Mouse (Mus musculus): Measurements from ENCODE around the gene Rdx. TPM values are rescaled to one million over a fixed set of nuclear protein-coding genes. Genes with fewer than 3 reads are reported as not detected.

Gene Rdx
- 193 and 245 TPM in 2 replicates for total RNA-seq (2017)

GRCm38 (mm10) chr9:52047129-52047820, at the start of gene Rdx:
Gene Rdx, plus strand, starts transcription at chr9:52047173.
- peak in 1 of 2 experiments; percentile 8; a peak in 3 of 4 replicates for ATAC-seq (replicated peaks in 1 of 2; ENCODE audit: insufficient read depth in 1 of 2, low FRiP score in 2 of 2, low TSS enrichment in 1 of 2, low read depth in 1 of 2, poor library complexity in 2 of 2, severe bottlenecking in 2 of 2)

DNA sequence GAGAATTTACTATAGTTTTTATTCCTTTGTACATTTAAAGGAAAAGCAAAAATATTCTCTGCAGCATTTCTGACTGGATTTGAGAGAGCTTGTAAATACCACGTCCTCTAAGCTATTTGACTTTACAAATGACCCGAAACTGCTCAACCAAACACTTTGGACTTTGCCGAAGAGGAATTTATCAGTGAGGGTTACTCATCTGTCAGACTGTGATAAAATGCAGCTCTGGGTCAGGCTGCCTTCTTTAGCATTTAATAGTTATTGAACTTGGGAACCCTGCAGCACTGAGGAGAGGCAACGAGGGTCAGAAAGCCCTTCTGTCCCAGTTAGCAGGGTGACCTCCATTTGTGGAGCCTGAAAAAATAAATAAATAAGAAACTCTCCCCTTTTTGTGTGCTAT, 43.5 kb upstream of the Rdx start:
- no peak for ATAC-seq (replicated peaks in 1 of 2; ENCODE audit: insufficient read depth in 1 of 2, low FRiP score in 2 of 2, low TSS enrichment in 1 of 2, low read depth in 1 of 2, poor library complexity in 2 of 2, severe bottlenecking in 2 of 2)

DNA sequence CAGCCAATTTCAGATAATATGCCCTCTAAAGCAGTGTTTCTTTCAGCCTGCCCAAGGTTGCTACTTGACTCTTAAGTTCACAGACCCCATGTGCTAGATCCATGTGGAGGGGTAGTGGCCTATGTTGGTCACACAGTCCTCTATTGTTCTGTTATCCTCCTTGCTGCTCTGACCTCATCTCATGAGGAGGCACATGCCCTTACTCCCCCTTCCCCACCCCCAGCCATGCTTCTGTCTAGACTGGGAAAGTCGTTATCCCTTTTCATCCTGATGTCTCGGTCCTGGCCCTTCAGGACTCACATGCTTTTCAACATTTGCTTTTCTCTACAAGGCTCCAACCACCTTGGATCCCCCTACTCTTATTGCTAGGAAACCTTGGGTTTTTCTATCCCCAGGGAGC, 39.6 kb upstream of the Rdx start:
- ATAC-seq (replicated peaks in 1 of 2; ENCODE audit: insufficient read depth in 1 of 2, low FRiP score in 2 of 2, low TSS enrichment in 1 of 2, low read depth in 1 of 2, poor library complexity in 2 of 2, severe bottlenecking in 2 of 2), result no peak

DNA sequence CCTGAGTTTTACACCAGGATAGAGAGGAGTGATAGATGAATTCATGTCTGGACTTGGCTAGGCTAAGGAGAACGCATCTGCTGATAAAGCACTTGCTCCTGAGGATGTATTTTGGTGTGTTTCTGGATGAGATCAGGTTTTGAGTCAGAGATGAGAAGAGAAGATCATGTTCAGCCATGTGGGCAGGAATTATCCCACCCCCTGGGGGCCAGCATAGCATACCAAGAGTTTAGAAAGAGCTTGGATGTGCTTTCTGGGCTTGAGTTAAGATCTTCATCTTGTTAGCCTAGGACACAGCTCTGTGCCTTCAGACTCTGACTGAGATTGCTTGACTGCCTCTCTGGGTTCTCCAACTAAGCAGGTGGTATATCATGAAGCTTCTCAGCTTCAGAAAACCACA, 38.5 kb upstream of the Rdx start:
- ATAC-seq (replicated peaks in 1 of 2; ENCODE audit: insufficient read depth in 1 of 2, low FRiP score in 2 of 2, low TSS enrichment in 1 of 2, low read depth in 1 of 2, poor library complexity in 2 of 2, severe bottlenecking in 2 of 2), result no peak

- no peak for ATAC-seq (replicated peaks in 1 of 2; ENCODE audit: insufficient read depth in 1 of 2, low FRiP score in 2 of 2, low TSS enrichment in 1 of 2, low read depth in 1 of 2, poor library complexity in 2 of 2, severe bottlenecking in 2 of 2)
These were observed 34.7 kb upstream of the Rdx start for GRCm38 (mm10) chr9:52012311-52012710.

GRCm38 (mm10) chr9:52012781-52013436, 34.1 kb upstream of the Rdx start:
- ATAC-seq (replicated peaks in 1 of 2; ENCODE audit: insufficient read depth in 1 of 2, low FRiP score in 2 of 2, low TSS enrichment in 1 of 2, low read depth in 1 of 2, poor library complexity in 2 of 2, severe bottlenecking in 2 of 2), result no peak

GRCm38 (mm10) chr9:52013900-52014455, 33.0 kb upstream of the Rdx start:
- no peak for ATAC-seq (replicated peaks in 1 of 2; ENCODE audit: insufficient read depth in 1 of 2, low FRiP score in 2 of 2, low TSS enrichment in 1 of 2, low read depth in 1 of 2, poor library complexity in 2 of 2, severe bottlenecking in 2 of 2)

GRCm38 (mm10) chr9:52017091-52017490, 29.9 kb upstream of the Rdx start:
- no peak for ATAC-seq (replicated peaks in 1 of 2; ENCODE audit: insufficient read depth in 1 of 2, low FRiP score in 2 of 2, low TSS enrichment in 1 of 2, low read depth in 1 of 2, poor library complexity in 2 of 2, severe bottlenecking in 2 of 2)

- no peak for ATAC-seq (replicated peaks in 1 of 2; ENCODE audit: insufficient read depth in 1 of 2, low FRiP score in 2 of 2, low TSS enrichment in 1 of 2, low read depth in 1 of 2, poor library complexity in 2 of 2, severe bottlenecking in 2 of 2)
These were observed 29.1 kb upstream of the Rdx start for GRCm38 (mm10) chr9:52017824-52018223.

- no peak for ATAC-seq (replicated peaks in 1 of 2; ENCODE audit: insufficient read depth in 1 of 2, low FRiP score in 2 of 2, low TSS enrichment in 1 of 2, low read depth in 1 of 2, poor library complexity in 2 of 2, severe bottlenecking in 2 of 2)
These were observed 28.5 kb upstream of the Rdx start for GRCm38 (mm10) chr9:52018505-52018904.

DNA sequence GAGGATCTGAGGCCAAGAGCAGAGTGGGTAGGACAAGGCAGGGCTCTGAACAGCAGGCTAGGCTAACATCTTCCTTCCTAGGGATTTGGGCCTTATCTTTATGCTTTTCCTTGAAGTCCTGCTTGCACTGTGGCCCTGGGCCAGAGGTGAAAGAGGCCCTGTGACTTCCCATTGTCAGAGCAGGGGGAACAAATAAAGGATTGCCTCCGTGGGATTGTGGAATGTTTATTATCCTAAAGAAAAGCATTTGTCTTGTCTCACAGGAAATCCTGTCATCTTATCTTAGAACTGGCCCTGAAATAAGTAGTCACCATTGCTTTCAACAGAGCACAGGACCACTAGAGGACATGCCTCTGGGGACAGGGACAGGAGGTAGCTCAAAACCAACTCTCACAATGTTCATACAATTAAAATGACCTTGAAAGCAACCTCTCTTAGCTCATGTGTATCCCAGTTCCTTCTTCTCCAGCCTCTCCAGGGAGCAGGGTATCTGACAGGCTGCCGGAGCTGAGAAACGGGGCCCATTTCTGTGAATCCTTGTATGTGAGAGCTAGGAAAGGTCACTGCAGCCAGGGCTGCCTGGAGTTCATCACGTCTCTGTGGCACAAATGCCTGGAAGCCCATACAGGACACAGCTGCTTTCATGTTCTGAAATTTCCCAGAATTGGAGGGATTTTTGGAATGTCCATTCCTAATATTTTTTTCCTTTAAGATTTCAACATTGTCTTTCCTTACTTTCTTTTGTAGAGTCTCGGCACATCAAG, 19.5 kb upstream of the Rdx start:
- ATAC-seq (replicated peaks in 1 of 2; ENCODE audit: insufficient read depth in 1 of 2, low FRiP score in 2 of 2, low TSS enrichment in 1 of 2, low read depth in 1 of 2, poor library complexity in 2 of 2, severe bottlenecking in 2 of 2), result no peak

DNA sequence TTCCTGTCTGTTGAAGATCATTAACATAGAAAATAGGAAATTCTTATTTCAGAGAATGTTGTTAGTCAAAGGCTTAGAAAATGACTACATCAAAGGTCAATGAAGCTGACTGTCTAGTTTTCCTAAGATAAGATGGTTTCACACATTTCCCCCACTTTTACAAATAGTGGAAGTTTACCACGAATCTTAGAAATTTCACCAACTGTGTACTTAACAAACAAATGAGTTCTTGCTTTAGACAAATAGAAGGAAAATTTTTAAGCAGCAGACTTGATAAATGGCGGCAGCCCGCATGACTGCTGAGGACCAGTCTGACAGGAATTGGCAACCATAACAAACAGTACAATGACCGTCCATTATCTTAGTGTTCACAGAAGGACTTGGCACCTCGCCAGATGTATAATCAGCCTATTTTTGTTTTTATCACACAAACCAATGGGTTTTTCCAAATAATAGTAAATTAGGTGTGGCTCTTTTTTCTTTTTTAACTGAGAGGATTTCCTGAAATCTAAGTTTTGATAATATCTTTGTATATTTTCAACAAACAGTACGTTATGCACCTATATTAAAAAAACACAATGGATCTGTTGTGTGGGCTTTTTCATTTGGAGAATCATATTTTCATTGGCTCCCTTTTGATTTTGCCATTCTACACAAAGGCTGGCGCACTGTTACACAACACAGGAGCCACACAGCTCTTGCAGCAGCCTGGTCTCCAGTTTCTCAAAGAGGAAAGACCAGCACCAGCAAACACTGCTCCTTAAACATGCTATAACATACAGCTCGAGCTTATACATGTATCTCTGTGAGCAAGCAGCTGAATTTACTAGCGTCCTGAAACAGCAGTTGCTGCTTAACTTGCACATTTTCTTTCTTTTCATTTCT, 18.2 kb upstream of the Rdx start:
- no peak for ATAC-seq (replicated peaks in 1 of 2; ENCODE audit: insufficient read depth in 1 of 2, low FRiP score in 2 of 2, low TSS enrichment in 1 of 2, low read depth in 1 of 2, poor library complexity in 2 of 2, severe bottlenecking in 2 of 2)

DNA sequence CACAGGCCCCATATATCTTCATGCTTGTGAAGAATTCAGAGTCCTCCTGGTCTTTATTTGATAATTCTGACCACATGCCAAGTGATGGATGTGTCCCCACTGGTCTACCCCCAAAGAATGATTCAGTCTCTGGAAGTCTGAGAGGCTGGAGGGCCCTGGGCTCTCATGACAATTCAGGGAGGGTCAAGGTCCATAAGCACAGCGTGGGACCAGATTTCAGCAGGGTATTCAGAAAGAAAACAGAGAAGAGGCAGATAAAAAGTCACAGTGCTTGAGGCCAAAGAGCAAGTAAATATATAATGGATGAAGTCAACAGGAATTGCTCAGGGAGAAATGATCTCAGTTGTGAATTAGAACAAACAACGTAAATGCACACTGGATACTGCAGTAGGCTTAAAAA, 15.5 kb upstream of the Rdx start:
- no peak for ATAC-seq (replicated peaks in 1 of 2; ENCODE audit: insufficient read depth in 1 of 2, low FRiP score in 2 of 2, low TSS enrichment in 1 of 2, low read depth in 1 of 2, poor library complexity in 2 of 2, severe bottlenecking in 2 of 2)

GRCm38 (mm10) chr9:52037493-52037892, 9.5 kb upstream of the Rdx start:
- ATAC-seq (replicated peaks in 1 of 2; ENCODE audit: insufficient read depth in 1 of 2, low FRiP score in 2 of 2, low TSS enrichment in 1 of 2, low read depth in 1 of 2, poor library complexity in 2 of 2, severe bottlenecking in 2 of 2), result no peak

DNA sequence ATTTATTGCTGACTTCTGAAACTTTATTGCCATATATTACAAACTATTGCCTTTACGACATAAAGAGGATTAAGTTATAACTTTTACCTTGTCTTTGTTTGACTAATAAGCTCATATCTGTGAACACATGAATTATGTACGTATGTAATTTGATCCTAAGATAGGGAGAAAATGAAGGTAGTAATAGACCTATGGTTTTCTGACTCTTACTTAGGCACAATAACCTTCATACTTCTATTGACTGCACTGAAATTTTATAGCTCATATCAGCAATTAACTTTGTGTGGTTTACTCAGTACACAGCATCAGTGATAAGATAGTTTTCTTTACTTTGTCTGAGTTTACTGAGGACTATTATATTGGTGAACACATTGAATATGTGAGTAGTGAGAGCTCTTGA, 5.3 kb upstream of the Rdx start:
- ATAC-seq (replicated peaks in 1 of 2; ENCODE audit: insufficient read depth in 1 of 2, low FRiP score in 2 of 2, low TSS enrichment in 1 of 2, low read depth in 1 of 2, poor library complexity in 2 of 2, severe bottlenecking in 2 of 2), result no peak

DNA sequence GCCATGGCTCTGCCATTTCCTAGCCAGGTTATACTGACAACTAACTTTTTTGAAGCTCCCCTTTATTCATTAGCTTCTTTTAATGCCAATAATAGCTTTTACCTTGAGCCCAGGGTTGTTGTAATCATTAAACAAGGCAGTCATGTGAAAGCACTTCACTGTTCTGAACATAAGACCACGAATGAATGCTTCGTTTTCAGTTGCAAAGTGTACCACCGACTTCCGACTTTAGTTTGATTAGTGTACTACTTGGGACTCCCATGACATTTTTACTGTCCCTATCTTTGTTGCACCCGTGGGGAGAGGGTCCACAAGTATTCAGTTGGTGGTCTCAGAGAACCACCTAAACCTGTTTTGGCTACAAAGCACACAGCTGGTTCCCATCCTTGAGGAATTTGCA, 287 bp upstream of the Rdx start:
- ATAC-seq (replicated peaks in 1 of 2; ENCODE audit: insufficient read depth in 1 of 2, low FRiP score in 2 of 2, low TSS enrichment in 1 of 2, low read depth in 1 of 2, poor library complexity in 2 of 2, severe bottlenecking in 2 of 2), result no peak

Measured in hematopoietic stem cell, adult 5-6 weeks (primary cell).